Mouse (Mus musculus): ENCODE data around the gene Rem2.

Gene Rem2

GRCm38 (mm10) chr14:54464293-54465005, 11.5 kb upstream of the Rem2 start:
- H3K27me3 ChIP-seq (ENCODE audit: control insufficient read depth, insufficient read depth, low read length, poor library complexity, severe bottlenecking) = no peaks in the 10 kb centered on the region
- peak; percentile 84 for DNase-seq (ENCODE audit: low read depth, low spot score)
- H3K36me3 ChIP-seq (ENCODE audit: control insufficient read depth, insufficient read depth, low read length, poor library complexity, severe bottlenecking) = peaks cover 38% of the 10 kb centered on the region

DNA sequence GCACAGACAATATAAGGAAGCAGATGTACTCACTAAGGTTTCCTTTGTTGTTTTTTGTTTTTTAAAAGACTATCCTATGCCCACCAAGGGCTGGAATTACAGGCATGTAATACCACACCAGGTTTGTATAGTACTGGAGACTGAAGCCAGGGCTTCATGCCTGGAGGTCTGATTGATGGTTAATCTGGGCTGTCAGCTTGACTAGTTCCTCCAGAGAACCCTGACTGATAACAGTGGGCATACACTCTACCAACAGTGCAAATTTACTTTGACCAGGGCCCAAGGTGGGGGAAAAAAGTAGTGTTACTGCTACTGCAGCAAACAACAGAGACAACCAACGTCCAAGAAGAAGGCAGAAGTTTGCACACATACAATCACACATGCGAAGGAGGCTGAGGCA, 4.4 kb upstream of the Rem2 start:
- DNase-seq (ENCODE audit: low read depth, low spot score) = no peak
- peaks cover 41% of the 10 kb centered on the region for H3K36me3 ChIP-seq (ENCODE audit: control insufficient read depth, insufficient read depth, low read length, poor library complexity, severe bottlenecking)

GRCm38 (mm10) chr14:54472671-54473070, 3.2 kb upstream of the Rem2 start:
- DNase-seq (ENCODE audit: low read depth, low spot score) = no peak
- H3K36me3 ChIP-seq (ENCODE audit: control insufficient read depth, insufficient read depth, low read length, poor library complexity, severe bottlenecking) = peaks cover 29% of the 10 kb centered on the region
- no peaks in the 10 kb centered on the region for H3K27me3 ChIP-seq (ENCODE audit: control insufficient read depth, insufficient read depth, low read length, poor library complexity, severe bottlenecking)

More for the DNA sequence above, 4.4 kb upstream of the Rem2 start:
- no peaks in the 10 kb centered on the region for H3K27me3 ChIP-seq (ENCODE audit: control insufficient read depth, insufficient read depth, low read length, poor library complexity, severe bottlenecking)

DNA sequence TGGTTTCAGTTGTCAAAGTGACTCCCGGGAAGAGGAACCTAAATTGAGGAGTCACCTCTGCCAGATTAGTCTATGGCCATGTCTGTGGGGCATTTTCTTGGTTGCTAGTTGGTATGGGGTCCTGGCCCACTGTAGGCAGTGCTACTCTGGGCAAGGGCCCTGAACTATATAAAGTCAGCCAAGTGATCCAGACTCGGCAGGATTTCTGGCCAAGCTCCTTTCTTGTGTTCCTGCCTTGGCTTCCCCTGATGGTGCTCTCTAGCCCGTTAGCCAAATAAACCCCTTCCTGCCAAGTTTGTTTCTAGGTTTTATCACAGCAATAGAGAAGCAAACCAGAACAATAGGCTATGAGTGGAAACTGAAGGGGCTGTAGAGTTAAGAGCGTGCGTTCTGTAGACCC, 1.2 kb upstream of the Rem2 start:
- H3K27me3 ChIP-seq (ENCODE audit: control insufficient read depth, insufficient read depth, low read length, poor library complexity, severe bottlenecking) = no peaks in the 10 kb centered on the region
- peaks cover 12% of the 10 kb centered on the region for H3K36me3 ChIP-seq (ENCODE audit: control insufficient read depth, insufficient read depth, low read length, poor library complexity, severe bottlenecking)
- DNase-seq (ENCODE audit: low read depth, low spot score) = no peak

DNA sequence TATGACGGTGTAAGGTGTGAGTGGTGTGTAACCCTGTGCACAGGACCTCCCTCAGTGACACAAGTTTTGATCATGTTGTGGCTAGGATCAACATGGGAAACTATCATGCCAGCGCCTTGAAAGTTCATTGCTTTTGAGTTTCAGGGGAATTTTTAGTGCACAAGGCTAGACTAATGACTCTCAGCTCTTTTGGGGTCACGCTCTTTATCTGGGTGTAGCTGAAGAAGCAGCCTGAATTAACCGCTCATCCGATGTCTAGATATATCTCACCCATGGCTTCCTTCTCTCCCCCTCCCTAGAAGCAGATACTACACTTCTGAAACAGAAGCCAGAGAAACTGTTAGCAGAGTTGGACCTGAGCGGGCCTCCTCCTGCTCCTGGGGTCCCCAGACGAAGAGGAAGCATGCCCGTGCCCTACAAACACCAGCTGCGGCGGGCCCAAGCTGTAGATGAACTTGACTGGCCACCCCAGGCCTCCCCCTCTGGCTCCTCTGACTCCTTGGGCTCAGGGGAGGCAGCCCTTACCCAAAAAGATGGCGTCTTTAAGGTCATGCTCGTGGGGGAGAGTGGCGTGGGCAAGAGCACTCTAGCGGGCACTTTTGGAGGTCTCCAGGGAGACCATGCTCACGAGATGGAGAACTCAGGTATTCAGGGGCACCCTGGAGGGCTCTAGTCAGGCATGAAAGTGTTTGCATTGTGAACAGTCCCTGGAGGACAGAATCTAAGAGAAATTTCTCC, 1.4 kb downstream of the Rem2 start:
- peak; percentile 70 for DNase-seq (ENCODE audit: low read depth, low spot score)
- H3K36me3 ChIP-seq (ENCODE audit: control insufficient read depth, insufficient read depth, low read length, poor library complexity, severe bottlenecking) = no peaks in the 10 kb centered on the region

GRCm38 (mm10) chr14:54479451-54479920, 3.6 kb downstream of the Rem2 start:
- Histone ChIP-seq H3K36me3 (ENCODE audit: control insufficient read depth, insufficient read depth, low read length, poor library complexity, severe bottlenecking) (no peaks in the 10 kb centered on the region), H3K27me3 (ENCODE audit: control insufficient read depth, insufficient read depth, low read length, poor library complexity, severe bottlenecking) (no peaks in the 10 kb centered on the region)
- DNase-seq (ENCODE audit: low read depth, low spot score) = peak; percentile 69

More for the DNA sequence above, 1.4 kb downstream of the Rem2 start:
- H3K27me3 ChIP-seq (ENCODE audit: control insufficient read depth, insufficient read depth, low read length, poor library complexity, severe bottlenecking) = no peaks in the 10 kb centered on the region

GRCm38 (mm10) chr14:54480673-54481072, 4.8 kb downstream of the Rem2 start:
- Histone ChIP-seq H3K36me3 (ENCODE audit: control insufficient read depth, insufficient read depth, low read length, poor library complexity, severe bottlenecking) (no peaks in the 10 kb centered on the region), H3K27me3 (ENCODE audit: control insufficient read depth, insufficient read depth, low read length, poor library complexity, severe bottlenecking) (no peaks in the 10 kb centered on the region)
- DNase-seq (ENCODE audit: low read depth, low spot score) = peak; percentile 57

- H3K27me3 ChIP-seq (ENCODE audit: control insufficient read depth, insufficient read depth, low read length, poor library complexity, severe bottlenecking) = no peaks in the 10 kb centered on the region
- DNase-seq (ENCODE audit: low read depth, low spot score) = peak; percentile 29
- no peaks in the 10 kb centered on the region for H3K36me3 ChIP-seq (ENCODE audit: control insufficient read depth, insufficient read depth, low read length, poor library complexity, severe bottlenecking)
Observed at GRCm38 (mm10) chr14:54481402-54481801, 5.5 kb downstream of the Rem2 start.

DNA sequence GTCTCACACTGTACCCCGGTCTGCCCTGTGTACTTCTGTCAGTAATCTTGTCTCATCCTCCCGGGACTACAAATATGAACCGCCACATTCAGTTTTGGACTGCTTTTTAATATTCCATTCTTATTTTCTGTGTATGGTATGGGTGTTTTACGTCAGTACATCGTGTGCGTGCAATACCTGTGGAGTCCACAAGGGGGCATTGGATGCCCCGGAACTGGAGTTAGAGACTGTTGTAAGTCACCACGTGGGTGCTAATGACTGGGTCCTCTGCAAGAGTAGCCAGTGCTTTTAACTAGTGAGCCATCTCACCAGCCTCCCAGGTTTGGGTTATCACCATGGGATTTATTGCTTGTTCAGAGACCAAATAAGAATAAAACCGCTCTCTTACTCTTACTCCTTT, 6.6 kb downstream of the Rem2 start:
- Histone ChIP-seq H3K36me3 (ENCODE audit: control insufficient read depth, insufficient read depth, low read length, poor library complexity, severe bottlenecking) (no peaks in the 10 kb centered on the region), H3K27me3 (ENCODE audit: control insufficient read depth, insufficient read depth, low read length, poor library complexity, severe bottlenecking) (no peaks in the 10 kb centered on the region)
- peak; percentile 83 for DNase-seq (ENCODE audit: low read depth, low spot score)

GRCm38 (mm10) chr14:54485899-54486298, 10.0 kb downstream of the Rem2 start:
- Histone ChIP-seq H3K27me3 (ENCODE audit: control insufficient read depth, insufficient read depth, low read length, poor library complexity, severe bottlenecking) (no peaks in the 10 kb centered on the region), H3K36me3 (ENCODE audit: control insufficient read depth, insufficient read depth, low read length, poor library complexity, severe bottlenecking) (no peaks in the 10 kb centered on the region)
- DNase-seq (ENCODE audit: low read depth, low spot score) = no peak

- Histone ChIP-seq H3K27me3 (ENCODE audit: control insufficient read depth, insufficient read depth, low read length, poor library complexity, severe bottlenecking) (no peaks in the 10 kb centered on the region), H3K36me3 (ENCODE audit: control insufficient read depth, insufficient read depth, low read length, poor library complexity, severe bottlenecking) (no peaks in the 10 kb centered on the region)
- no peak for DNase-seq (ENCODE audit: low read depth, low spot score)
Observed at GRCm38 (mm10) chr14:54487732-54488131, 11.8 kb downstream of the Rem2 start.

- no peak for DNase-seq (ENCODE audit: low read depth, low spot score)
- H3K27me3 ChIP-seq (ENCODE audit: control insufficient read depth, insufficient read depth, low read length, poor library complexity, severe bottlenecking) = no peaks in the 10 kb centered on the region
- H3K36me3 ChIP-seq (ENCODE audit: control insufficient read depth, insufficient read depth, low read length, poor library complexity, severe bottlenecking) = no peaks in the 10 kb centered on the region
Observed at GRCm38 (mm10) chr14:54488350-54488749, 12.4 kb downstream of the Rem2 start.

- peak; percentile 45 for DNase-seq (ENCODE audit: low read depth, low spot score)
- H3K27me3 ChIP-seq (ENCODE audit: control insufficient read depth, insufficient read depth, low read length, poor library complexity, severe bottlenecking) = no peaks in the 10 kb centered on the region
- H3K36me3 ChIP-seq (ENCODE audit: control insufficient read depth, insufficient read depth, low read length, poor library complexity, severe bottlenecking) = no peaks in the 10 kb centered on the region
Observed at GRCm38 (mm10) chr14:54492345-54493131, 16.6 kb downstream of the Rem2 start.

DNA sequence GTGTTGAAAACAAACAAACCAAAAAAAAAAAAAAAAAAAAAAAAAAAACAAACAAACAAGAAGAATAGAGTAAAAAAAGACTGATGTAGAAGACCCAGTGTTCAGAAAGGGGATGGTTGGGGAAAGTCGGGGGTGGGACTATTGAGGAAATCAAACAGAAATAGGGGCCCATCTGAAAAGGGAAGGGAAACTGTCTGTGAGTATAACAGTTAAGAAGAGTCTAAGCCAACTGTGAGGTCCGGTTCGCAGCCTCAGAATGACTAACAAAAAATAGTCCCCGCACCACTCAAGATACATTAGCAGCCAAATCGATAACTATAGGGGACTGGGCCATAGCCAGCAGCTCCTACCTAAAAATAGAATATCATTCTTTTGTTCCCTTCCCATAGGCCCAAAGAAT, 17.3 kb downstream of the Rem2 start:
- H3K36me3 ChIP-seq (ENCODE audit: control insufficient read depth, insufficient read depth, low read length, poor library complexity, severe bottlenecking) = no peaks in the 10 kb centered on the region
- no peaks in the 10 kb centered on the region for H3K27me3 ChIP-seq (ENCODE audit: control insufficient read depth, insufficient read depth, low read length, poor library complexity, severe bottlenecking)
- DNase-seq (ENCODE audit: low read depth, low spot score) = peak; percentile 62

GRCm38 (mm10) chr14:54494234-54494633, 18.3 kb downstream of the Rem2 start:
- H3K36me3 ChIP-seq (ENCODE audit: control insufficient read depth, insufficient read depth, low read length, poor library complexity, severe bottlenecking) = no peaks in the 10 kb centered on the region
- no peaks in the 10 kb centered on the region for H3K27me3 ChIP-seq (ENCODE audit: control insufficient read depth, insufficient read depth, low read length, poor library complexity, severe bottlenecking)
- DNase-seq (ENCODE audit: low read depth, low spot score) = peak; percentile 90
